Mouse (Mus musculus): ENCODE results near the gene Cyp26b1.

DNA sequence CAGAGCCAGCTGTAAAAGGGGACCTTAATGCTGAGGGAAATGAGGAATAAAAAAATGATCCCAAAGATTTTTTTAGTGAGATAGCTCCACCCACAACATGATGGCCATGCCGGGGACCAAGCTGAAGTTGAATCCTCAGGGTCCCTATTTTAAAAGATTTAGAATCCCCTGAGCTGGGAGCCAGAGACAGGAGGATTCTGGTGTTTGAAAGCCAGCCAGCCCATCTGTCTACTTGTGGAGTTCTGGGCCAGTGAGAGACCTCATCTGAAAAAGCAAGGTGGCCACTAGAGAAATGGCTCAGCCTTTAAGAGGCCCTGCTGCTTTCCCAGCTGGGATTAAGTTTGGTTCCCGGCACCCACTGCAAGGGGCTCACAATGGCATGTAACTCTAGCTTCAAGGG lies 26.9 kb downstream of the Cyp26b1 start:
- TF ChIP-seq POLR2A (IDR thresholded peaks at IDR 0.05; ENCODE audit: extremely low read depth, insufficient read depth, low read length), result no peak
- no peak for TF ChIP-seq CTCF (IDR thresholded peaks at IDR 0.05; ENCODE audit: low read depth, low read length)

Measured in liver, adult 2 months (tissue).